Mouse (Mus musculus): ENCODE results near the gene Aldh3a1.

Gene Aldh3a1

DNA sequence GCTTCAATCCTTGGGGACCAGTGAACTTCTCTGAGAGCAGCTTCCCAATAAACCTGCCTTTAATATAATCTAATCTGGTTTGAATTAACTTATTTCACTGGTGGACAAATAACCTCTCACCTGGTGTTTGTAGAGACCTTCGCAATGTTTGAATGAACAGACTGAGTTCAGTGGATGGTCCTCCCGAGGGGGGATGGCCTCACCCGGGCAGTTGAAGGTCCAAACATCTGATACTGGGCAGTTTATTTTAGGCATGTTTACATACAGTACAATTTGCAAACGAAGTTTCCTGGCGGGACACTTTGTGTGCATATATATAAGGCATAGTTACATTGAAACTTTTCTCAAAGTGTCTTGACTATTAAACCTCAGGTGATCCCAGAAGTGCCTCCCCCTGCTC is 26.8 kb downstream of the Aldh3a1 start:
- no peak for DNase-seq (ENCODE audit: low spot score in 2 of 2)

DNA sequence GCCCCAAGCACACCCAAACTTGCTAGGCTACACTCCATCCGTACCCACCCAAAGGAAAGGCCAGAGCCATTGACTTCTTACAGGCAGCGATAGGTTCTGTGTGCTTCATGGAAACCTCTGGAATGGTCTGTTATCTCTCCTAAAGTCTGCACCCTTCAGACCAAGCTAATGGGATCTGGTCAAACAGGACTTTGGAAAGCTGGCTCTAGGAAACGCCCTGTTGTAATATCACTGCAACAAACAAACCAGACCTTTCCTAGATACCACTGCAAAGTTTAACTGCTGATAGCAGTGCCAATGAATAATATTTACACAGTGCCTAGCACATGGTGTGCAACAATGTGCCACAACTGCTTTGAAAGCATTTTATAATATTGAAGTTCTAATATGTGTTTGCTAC is 28.7 kb downstream of the Aldh3a1 start:
- DNase-seq (ENCODE audit: low spot score in 2 of 2): no peak

DNA sequence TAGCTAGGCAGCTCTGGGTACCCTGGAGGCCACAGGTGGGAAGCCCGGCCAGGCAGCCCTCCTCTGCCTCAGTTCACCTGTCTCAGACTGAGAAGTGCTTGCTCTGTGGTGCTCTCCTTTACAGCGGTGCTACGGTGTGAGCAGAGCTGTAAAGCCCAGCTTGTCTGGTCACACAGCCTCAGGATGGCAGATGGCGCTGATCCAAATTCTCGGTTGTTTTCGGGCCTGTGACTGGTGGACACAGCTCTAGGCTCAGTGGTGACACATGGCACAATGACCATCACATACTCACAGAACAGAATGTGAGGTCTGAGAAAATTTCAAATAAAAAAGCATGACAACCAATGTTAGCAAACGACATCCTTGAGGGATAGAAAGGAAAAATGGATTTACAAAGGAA is 37.1 kb downstream of the Aldh3a1 start:
- DNase-seq (ENCODE audit: low spot score in 2 of 2): no peak

DNA sequence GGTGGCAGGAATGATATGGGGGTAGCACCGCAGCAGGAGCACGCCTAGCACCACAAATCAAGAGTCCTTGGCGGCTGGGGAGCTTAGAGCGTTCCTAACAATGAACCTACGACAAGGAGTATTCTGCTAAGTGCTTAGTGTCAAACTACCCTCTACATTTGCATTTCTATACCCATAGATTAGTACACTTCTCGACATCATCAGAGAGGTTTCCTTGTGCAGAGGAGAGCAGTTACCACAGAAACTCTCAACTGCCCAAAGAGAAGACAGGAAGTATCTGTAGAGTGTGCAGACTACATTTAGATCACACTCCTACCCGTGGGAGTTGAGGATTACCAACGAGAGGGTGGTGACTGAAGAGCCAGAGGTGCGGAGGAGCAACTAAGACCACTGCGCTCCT is 44.4 kb downstream of the Aldh3a1 start:
- DNase-seq (ENCODE audit: low spot score in 2 of 2): no peak

- DNase-seq (ENCODE audit: low spot score in 2 of 2): no peak
These were observed 45.5 kb downstream of the Aldh3a1 start for GRCm38 (mm10) chr11:61252807-61253206.

- no peak for DNase-seq (ENCODE audit: low spot score in 2 of 2)
These were observed 51.8 kb downstream of the Aldh3a1 start for GRCm38 (mm10) chr11:61259106-61259505.

- DNase-seq (ENCODE audit: low spot score in 2 of 2): no peak
These were observed 55.2 kb downstream of the Aldh3a1 start for GRCm38 (mm10) chr11:61262516-61262915.

GRCm38 (mm10) chr11:61263841-61264240 is 56.5 kb downstream of the Aldh3a1 start:
- DNase-seq (ENCODE audit: low spot score in 2 of 2): no peak

DNA sequence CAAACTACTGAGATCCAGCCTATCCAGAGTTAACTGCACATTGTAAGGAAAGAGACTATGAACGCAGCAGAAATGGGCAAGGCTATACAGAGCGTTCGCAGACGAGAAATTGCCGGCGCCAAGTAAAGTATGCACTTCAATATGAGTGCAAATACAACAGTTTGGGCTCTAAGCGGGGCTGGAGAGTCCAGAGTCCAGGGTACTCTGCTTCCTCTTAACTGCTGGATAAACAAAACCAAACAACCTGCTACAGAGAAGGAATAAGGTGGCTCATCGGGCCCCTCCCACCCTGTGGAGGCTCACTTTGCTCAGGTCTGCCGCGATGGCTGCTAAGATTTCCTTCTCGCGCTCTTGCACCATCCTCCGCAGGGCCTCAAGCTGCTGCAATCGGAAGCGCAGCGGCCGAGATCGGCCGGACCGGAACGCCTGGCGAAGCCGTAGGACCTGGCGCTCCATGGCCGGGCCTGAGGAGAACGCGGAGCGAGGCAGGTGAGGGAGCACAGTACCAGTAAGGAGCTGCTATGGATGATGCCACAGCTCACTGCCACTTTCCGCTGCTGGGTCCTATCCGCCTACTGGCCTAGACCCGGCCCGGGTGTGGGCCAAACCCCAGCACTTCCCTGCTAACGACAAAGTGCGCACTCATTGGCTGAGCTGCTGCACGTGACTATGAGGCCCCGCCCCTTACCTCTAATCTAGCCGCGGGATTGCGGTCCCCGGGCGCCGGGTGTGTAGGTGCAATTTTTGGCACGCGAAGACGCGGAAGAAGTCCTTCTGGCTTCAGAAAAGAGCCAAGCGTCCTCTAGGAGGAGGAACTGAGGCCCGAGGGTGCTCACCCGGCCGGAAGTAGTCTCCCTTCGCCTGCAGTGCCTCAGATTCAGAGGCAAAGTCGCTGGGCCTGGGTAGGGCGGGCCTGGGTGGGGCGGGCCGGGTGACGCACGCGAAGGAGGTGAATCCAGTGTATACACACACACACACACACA is 59.5 kb downstream of the Aldh3a1 start, which contains the start of gene Aldh3a2:
Gene Aldh3a2, minus strand, starts transcription at position 914 of the 983 bp plus-strand sequence.
- peak; percentile 88 to 93 for DNase-seq (ENCODE audit: low spot score in 2 of 2)

Data from frontal cortex, postnatal 14 days (tissue).